Mouse (Mus musculus) neural tube, embryonic 13.5 days (tissue): Measurements from ENCODE around the gene Gm6993. TPM values are rescaled to one million over a fixed set of nuclear protein-coding genes. Genes with fewer than 3 reads are reported as not detected.

Experiments
- ATAC-seq: fragments of 200-750 bp; cut with Nextera tagmentation; 2 replicates; pipeline ENCODE4 v1.8.0; 2017; ENCODE audit warnings: low read depth, mild to moderate bottlenecking, moderate TSS enrichment, moderate library complexity
- H3K27ac ChIP-seq: fragments of 300-500 bp; sonication (generic); replicated peaks from 2 replicates; pipeline ENCODE4 v1.5.1; 2015; ENCODE audit warnings: moderate library complexity, mild to moderate bottlenecking, inconsistent platforms
- H3K27me3 ChIP-seq: fragments of 300-500 bp; sonication (generic); 2 replicates; pipeline ENCODE4 v1.6.1; 2015; ENCODE audit warnings: mild to moderate bottlenecking, inconsistent platforms
- H3K36me3 ChIP-seq: fragments of 300-500 bp; sonication (generic); 2 replicates; pipeline ENCODE4 v1.6.1; 2015; ENCODE audit warnings: mild to moderate bottlenecking, inconsistent platforms
- H3K4me1 ChIP-seq: fragments of 300-500 bp; sonication (generic); replicated peaks from 2 replicates; pipeline ENCODE4 v1.6.1; 2015; ENCODE audit warnings: inconsistent platforms
- H3K4me2 ChIP-seq: fragments of 300-500 bp; sonication (generic); 2 replicates; pipeline ENCODE4 v1.6.1; 2015; ENCODE audit warnings: inconsistent platforms, mild to moderate bottlenecking, moderate library complexity
- H3K4me3 ChIP-seq: fragments of 300-500 bp; sonication (generic); 2 replicates; pipeline ENCODE4 v1.5.1; 2015; ENCODE audit warnings: mild to moderate bottlenecking, inconsistent platforms
- H3K9ac ChIP-seq: fragments of 300-500 bp; sonication (generic); 2 replicates; pipeline ENCODE4 v1.6.1; 2015; ENCODE audit warnings: moderate library complexity, mild to moderate bottlenecking, inconsistent platforms
- H3K9me3 ChIP-seq: fragments of 300-500 bp; sonication (generic); 2 replicates; pipeline ENCODE4 v1.6.1; 2016; ENCODE audit warnings: inconsistent platforms
- WGBS: fragments of 180-500 bp; shearing (Covaris S2); methylation state at CpG from one replicate; pipeline ENCODE4 v1.1.7; 2015; 5-methylcytosine and 5-hydroxymethylcytosine counted together
- polyA plus RNA-seq: library from polyadenylated mRNA; unstranded; fragments of >200 nt; fragmentation: Nextera tagmentation; extraction: Ambion mirVana; gene quantifications from 2 replicates; pipeline ENCODE4 v1.2.1, GENCODE M21; 2015

Gene Gm6993
- not detected in 2 replicates for polyA plus RNA-seq

DNA sequence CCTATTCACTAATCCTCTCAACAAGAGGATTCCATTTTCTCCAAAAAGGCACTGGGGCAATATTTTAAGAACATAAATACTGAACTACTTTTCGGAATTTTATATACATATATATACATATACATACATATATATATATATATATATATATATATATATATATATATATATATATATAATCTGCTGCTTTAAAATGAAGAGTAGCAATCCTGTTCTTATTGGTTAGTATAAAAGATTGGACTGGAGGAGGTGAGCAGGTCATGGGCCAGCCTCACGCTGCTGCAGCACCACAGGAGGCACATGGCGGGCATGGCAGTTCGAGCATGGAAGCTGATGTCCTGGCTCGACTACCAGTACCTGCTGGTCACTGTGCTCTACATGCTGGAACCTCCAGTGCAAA, at the start of gene Gm6993:
Gene Gm6993, plus strand, starts transcription at position 301 of the 400 bp plus-strand sequence.
- Histone ChIP-seq H3K4me3 (no peak within 1 kb of the TSS), H3K9me3 (no peaks in the 10 kb centered on the region), H3K9ac (no peak within 1 kb of the TSS), H3K27me3 (0 out of 2 replicates have a peak, but pooled peaks cover 4% of the 10 kb centered on the region), H3K4me1 (peaks cover 8% of the 10 kb centered on the region), H3K36me3 (no peaks in the 10 kb centered on the region), H3K27ac (no peak within 1 kb of the TSS), H3K4me2 (no peak within 1 kb of the TSS)
- 76% methylated on average over 5 of the region's 5 CpGs for WGBS
- ATAC-seq, result no peak

- H3K9me3 ChIP-seq, result no peaks in the 10 kb centered on the region
These were observed 49.1 kb upstream of the Gm6993 start for GRCm38 (mm10) chr12:31191329-31191954.

GRCm38 (mm10) chr12:31202509-31202908, 38.1 kb upstream of the Gm6993 start:
- no peaks in the 10 kb centered on the region for H3K9me3 ChIP-seq
- no peaks in the 10 kb centered on the region for H3K27me3 ChIP-seq
- H3K27ac ChIP-seq, result no peak overlapping the region
- H3K9ac ChIP-seq, result no peak overlapping the region
- no peak for ATAC-seq
- no peaks in the 10 kb centered on the region for H3K4me1 ChIP-seq
- no peak overlapping the region for H3K4me2 ChIP-seq
- H3K36me3 ChIP-seq, result no peaks in the 10 kb centered on the region
- H3K4me3 ChIP-seq, result no peak overlapping the region
- 95% methylated on average over 1 of the region's 1 CpGs for WGBS

More at GRCm38 (mm10) chr12:31191329-31191954, 49.1 kb upstream of the Gm6993 start:
- Histone ChIP-seq H3K4me1 (peaks cover 15% of the 10 kb centered on the region), H3K36me3 (no peaks in the 10 kb centered on the region), H3K27ac (peak overlapping the region; percentile 65), H3K4me3 (no peak overlapping the region), H3K27me3 (no peaks in the 10 kb centered on the region), H3K4me2 (0 out of 2 replicates have a peak overlapping the region, but pooled peaks have one; percentile 9), H3K9ac (no peak overlapping the region)
- WGBS, result 5% methylated on average over 8 of the region's 8 CpGs
- ATAC-seq, result peak; percentile 86

DNA sequence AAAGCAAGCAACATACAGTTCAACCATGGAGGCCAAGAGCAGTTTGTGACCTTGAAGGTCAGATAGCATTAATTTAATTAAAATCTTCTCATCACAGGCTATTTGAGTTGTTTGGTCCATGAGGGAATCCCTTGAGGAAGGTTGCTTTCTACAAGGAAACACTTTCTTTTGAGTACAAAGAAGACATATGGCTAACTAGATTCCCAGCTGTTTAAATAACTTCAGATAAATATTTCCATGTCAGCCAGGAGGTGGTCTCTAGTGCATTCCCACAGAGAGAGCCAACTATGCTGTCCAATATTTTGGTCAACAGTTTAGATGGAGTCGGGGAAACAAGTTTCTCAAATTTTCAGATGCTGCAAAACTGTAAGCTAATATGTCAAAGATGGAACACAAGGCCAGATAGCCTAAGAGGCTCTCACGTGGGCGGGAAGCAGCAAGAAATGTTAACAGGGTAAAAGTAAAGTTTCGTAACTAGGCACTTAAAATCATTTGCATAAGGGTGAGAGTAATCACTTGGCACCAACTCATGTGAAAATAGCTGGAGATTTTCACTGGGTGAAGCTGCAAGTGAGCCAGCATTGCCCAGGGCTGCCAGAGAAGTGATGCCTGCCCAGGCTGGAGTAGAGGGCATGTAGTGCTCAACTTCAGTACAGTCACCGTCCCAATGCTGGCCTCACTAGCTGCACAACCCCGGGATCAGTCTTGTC, 36.7 kb upstream of the Gm6993 start:
- no peak for ATAC-seq
- no peak overlapping the region for H3K27ac ChIP-seq
- no peaks in the 10 kb centered on the region for H3K36me3 ChIP-seq
- H3K4me2 ChIP-seq, result no peak overlapping the region
- H3K4me1 ChIP-seq, result peaks cover 8% of the 10 kb centered on the region
- H3K27me3 ChIP-seq, result no peaks in the 10 kb centered on the region
- 91% methylated on average over 6 of the region's 6 CpGs for WGBS
- no peak overlapping the region for H3K4me3 ChIP-seq
- no peaks in the 10 kb centered on the region for H3K9me3 ChIP-seq
- no peak overlapping the region for H3K9ac ChIP-seq

GRCm38 (mm10) chr12:31204898-31205297, 35.7 kb upstream of the Gm6993 start:
- no peaks in the 10 kb centered on the region for H3K27me3 ChIP-seq
- 98% methylated on average over 3 of the region's 3 CpGs for whole genome bisulfite sequencing
- H3K4me3 ChIP-seq, result no peak overlapping the region
- no peak overlapping the region for H3K4me2 ChIP-seq
- H3K36me3 ChIP-seq, result no peaks in the 10 kb centered on the region
- no peak for ATAC-seq
- H3K9me3 ChIP-seq, result no peaks in the 10 kb centered on the region
- peaks cover 17% of the 10 kb centered on the region for H3K4me1 ChIP-seq
- no peak overlapping the region for H3K27ac ChIP-seq
- no peak overlapping the region for H3K9ac ChIP-seq

- no peak overlapping the region for H3K27ac ChIP-seq
- no peak overlapping the region for H3K4me3 ChIP-seq
- no peaks in the 10 kb centered on the region for H3K36me3 ChIP-seq
- no peak overlapping the region for H3K4me2 ChIP-seq
- no peaks in the 10 kb centered on the region for H3K27me3 ChIP-seq
- H3K9me3 ChIP-seq, result no peaks in the 10 kb centered on the region
- 74% methylated on average over 10 of the region's 10 CpGs for WGBS
- no peak for ATAC-seq
- H3K4me1 ChIP-seq, result peaks cover 17% of the 10 kb centered on the region
- no peak overlapping the region for H3K9ac ChIP-seq
These were observed 34.5 kb upstream of the Gm6993 start for GRCm38 (mm10) chr12:31205983-31206633.

DNA sequence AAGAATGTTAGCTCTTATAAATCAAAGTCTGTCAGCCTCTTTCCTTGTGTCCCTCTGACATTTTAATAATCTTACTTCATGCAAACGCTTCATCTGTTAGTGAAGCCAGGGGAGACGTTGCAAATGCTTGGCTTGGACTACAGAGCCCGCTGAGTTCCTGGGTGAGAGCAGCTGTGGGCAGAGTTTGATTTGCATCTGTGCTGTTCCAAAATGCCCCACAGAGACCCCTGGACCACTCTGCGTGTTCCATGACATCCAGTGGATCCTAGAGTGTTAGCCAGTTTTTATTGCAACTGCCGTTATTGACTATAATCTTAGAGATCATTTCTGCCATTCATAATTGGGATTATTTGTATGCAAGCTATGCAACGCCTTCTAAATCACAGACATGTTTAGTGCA, 31.8 kb upstream of the Gm6993 start:
- H3K27me3 ChIP-seq, result no peaks in the 10 kb centered on the region
- peaks cover 26% of the 10 kb centered on the region for H3K4me1 ChIP-seq
- ATAC-seq, result peak; percentile 71; the same call in 1 of the 2 replicates
- H3K9ac ChIP-seq, result no peak overlapping the region
- no peaks in the 10 kb centered on the region for H3K9me3 ChIP-seq
- H3K4me2 ChIP-seq, result no peak overlapping the region
- H3K27ac ChIP-seq, result peak overlapping the region; percentile 62
- WGBS, result 47% methylated on average over 6 of the region's 6 CpGs
- no peak overlapping the region for H3K4me3 ChIP-seq
- H3K36me3 ChIP-seq, result no peaks in the 10 kb centered on the region

DNA sequence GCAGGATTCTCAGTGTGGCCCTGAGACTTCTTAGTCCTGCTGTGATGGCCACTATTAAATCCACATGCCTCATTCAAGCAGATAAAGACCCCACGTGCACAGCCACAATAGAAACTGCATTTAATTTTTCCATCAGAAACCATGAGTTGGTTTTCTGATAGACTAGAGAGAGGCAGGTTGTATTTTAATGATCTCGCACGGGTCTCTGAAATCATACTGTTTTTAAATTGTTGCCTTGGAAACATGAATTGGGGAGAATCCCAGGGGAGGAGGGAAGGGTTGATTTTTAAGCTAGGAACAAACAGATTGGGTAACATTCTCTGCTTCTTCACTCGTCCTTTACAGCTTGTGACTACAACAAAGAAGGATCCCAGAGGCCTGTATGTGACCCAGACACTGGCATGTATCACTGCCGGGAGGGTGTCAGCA, 31.2 kb upstream of the Gm6993 start:
- H3K4me2 ChIP-seq, result no peak overlapping the region
- no peak overlapping the region for H3K9ac ChIP-seq
- H3K4me3 ChIP-seq, result no peak overlapping the region
- peak overlapping the region; percentile 62 for H3K27ac ChIP-seq
- no peak for ATAC-seq
- no peaks in the 10 kb centered on the region for H3K36me3 ChIP-seq
- H3K27me3 ChIP-seq, result no peaks in the 10 kb centered on the region
- H3K4me1 ChIP-seq, result peaks cover 32% of the 10 kb centered on the region
- WGBS, result 26% methylated on average over 5 of the region's 5 CpGs
- no peaks in the 10 kb centered on the region for H3K9me3 ChIP-seq

DNA sequence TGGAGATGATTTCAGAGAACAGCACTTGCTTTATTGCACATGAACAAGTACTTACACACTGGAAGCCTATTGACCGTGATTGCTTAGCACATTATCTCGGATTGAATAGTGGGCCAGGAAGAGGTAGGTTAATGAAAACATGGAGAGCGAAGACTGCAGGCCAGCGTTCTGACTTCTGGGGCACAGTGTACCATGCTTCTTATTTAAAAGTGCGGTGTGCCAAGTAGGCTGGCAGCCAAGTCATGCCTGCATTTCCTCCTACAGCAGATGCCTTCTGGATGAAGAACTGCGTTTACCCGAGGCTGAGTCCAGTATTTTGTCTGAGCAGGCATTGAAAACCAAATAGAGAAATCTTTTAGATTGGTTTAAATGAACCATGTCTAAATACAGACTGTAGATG, 27.0 kb upstream of the Gm6993 start:
- no peak overlapping the region for H3K4me2 ChIP-seq
- WGBS, result 42% methylated on average over 7 of the region's 7 CpGs
- ATAC-seq, result peak; percentile 64; the same call in 1 of the 2 replicates

GRCm38 (mm10) chr12:31215003-31215402, 25.6 kb upstream of the Gm6993 start:
- H3K27me3 ChIP-seq, result no peaks in the 10 kb centered on the region
- 67% methylated on average over 6 of the region's 6 CpGs for WGBS
- peaks cover 15% of the 10 kb centered on the region for H3K4me1 ChIP-seq
- no peak overlapping the region for H3K4me2 ChIP-seq
- H3K36me3 ChIP-seq, result no peaks in the 10 kb centered on the region
- ATAC-seq, result no peak
- no peak overlapping the region for H3K4me3 ChIP-seq
- H3K9me3 ChIP-seq, result no peaks in the 10 kb centered on the region
- H3K9ac ChIP-seq, result no peak overlapping the region
- H3K27ac ChIP-seq, result no peak overlapping the region

More for the DNA sequence above, 27.0 kb upstream of the Gm6993 start:
- no peaks in the 10 kb centered on the region for H3K36me3 ChIP-seq
- H3K4me1 ChIP-seq, result peaks cover 28% of the 10 kb centered on the region
- no peaks in the 10 kb centered on the region for H3K27me3 ChIP-seq
- H3K9me3 ChIP-seq, result no peaks in the 10 kb centered on the region
- no peak overlapping the region for H3K9ac ChIP-seq
- peak overlapping the region; percentile 56 for H3K27ac ChIP-seq
- no peak overlapping the region for H3K4me3 ChIP-seq

- H3K36me3 ChIP-seq, result no peaks in the 10 kb centered on the region
- WGBS, result 71% methylated on average over 5 of the region's 5 CpGs
- no peaks in the 10 kb centered on the region for H3K9me3 ChIP-seq
- no peak overlapping the region for H3K4me3 ChIP-seq
- H3K27me3 ChIP-seq, result no peaks in the 10 kb centered on the region
- H3K4me2 ChIP-seq, result no peak overlapping the region
- peaks cover 15% of the 10 kb centered on the region for H3K4me1 ChIP-seq
- H3K9ac ChIP-seq, result no peak overlapping the region
- no peak overlapping the region for H3K27ac ChIP-seq
- ATAC-seq, result no peak
These were observed 23.3 kb upstream of the Gm6993 start for GRCm38 (mm10) chr12:31217232-31217631.

DNA sequence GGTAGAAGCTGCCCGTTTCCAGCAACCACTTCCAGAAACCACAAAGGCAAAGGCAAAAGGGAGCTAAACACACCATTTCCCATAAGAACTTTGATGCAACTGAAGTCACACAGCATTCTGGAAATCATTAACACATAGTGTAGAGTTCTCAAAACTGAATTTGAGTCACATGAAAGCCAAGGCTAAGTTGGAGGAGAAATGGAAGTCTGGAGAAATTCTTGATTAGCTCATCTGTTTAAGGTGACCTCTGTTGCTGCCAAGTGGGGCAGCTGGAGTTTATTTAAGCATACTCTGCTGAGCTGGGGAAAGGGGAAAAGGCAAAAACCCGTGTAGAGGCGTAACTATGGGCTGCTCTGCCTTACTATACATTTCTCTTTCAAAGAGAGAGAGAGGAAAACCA, 21.8 kb upstream of the Gm6993 start:
- Histone ChIP-seq H3K9me3 (no peaks in the 10 kb centered on the region), H3K4me3 (no peak overlapping the region), H3K27ac (no peak overlapping the region), H3K27me3 (no peaks in the 10 kb centered on the region), H3K9ac (no peak overlapping the region), H3K4me2 (no peak overlapping the region), H3K4me1 (peaks cover 6% of the 10 kb centered on the region; the same call in 1 of the 2 replicates), H3K36me3 (no peaks in the 10 kb centered on the region)
- ATAC-seq, result no peak
- WGBS, result 78% methylated on average over 3 of the region's 3 CpGs
